Mouse (Mus musculus) macrophage (primary cell): ENCODE data around the gene Tsga10. TPM values are rescaled to one million over a fixed set of nuclear protein-coding genes. Genes with fewer than 3 reads are reported as not detected.

Experiments used
- H3K27ac ChIP-seq: fragments of 350-480 bp; formaldehyde crosslinking; 2 replicates; pipeline ENCODE4 v1.9.0; 2021
- H3K36me3 ChIP-seq: fragments of 350-480 bp; formaldehyde crosslinking; 2 replicates; pipeline ENCODE4 v1.9.0; 2021; ENCODE audit errors: inconsistent target
- H3K4me3 ChIP-seq: fragments of 350-480 bp; formaldehyde crosslinking; 2 replicates; pipeline ENCODE4 v1.9.0; 2021; ENCODE audit errors: inconsistent target
- H3K79me2 ChIP-seq: fragments of 350-480 bp; formaldehyde crosslinking; 2 replicates; pipeline ENCODE4 v1.9.0; 2021; ENCODE audit errors: inconsistent target
- WGBS: methylation state at CpG from one replicate; pipeline ENCODE4 v1.1.7; 2026; ENCODE audit warnings: inconsistent platforms; ENCODE audit not compliant: missing documents; 5-methylcytosine and 5-hydroxymethylcytosine counted together
- polyA plus RNA-seq: library from polyadenylated mRNA; stranded (reverse); fragments of 250-400 nt; gene quantifications from 3 replicates; pipeline ENCODE4 v1.2.4, GENCODE M21; 2018; ENCODE audit warnings: inconsistent platforms
- total RNA-seq, 78 experiments: library from RNA; depleted of rRNA; stranded (reverse); fragments of 250-400 nt; gene quantifications; 1 replicate in 9 of 78; 2 replicates in 24 of 78; 3 replicates in 43 of 78; 4 replicates in 2 of 78; pipeline ENCODE4 v1.2.4; 2018; ENCODE audit warnings: inconsistent platforms in 56 of 78

The Tsga10 gene
- total RNA-seq (2018; cell fraction: chromatin; rRNA removed), result 10 to 100 TPM in 25 of 26 experiments, 1 to 10 TPM in 1; 9.4 to 64.1 (median 43.8) TPM
- total RNA-seq (2018; cell fraction: cytosol; rRNA removed), result 10 to 100 TPM in 13 of 26 experiments, 1 to 10 TPM in 13; 6.4 to 12.9 (median 10.1) TPM
- 10 to 100 TPM in 25 of 26 experiments, 1 to 10 TPM in 1; 9.6 to 47.1 (median 27.3) TPM for total RNA-seq (2018; cell fraction: nucleus; rRNA removed)
- 7.0 to 7.7 TPM (median 7.0 TPM) in 3 replicates for polyA plus RNA-seq

DNA sequence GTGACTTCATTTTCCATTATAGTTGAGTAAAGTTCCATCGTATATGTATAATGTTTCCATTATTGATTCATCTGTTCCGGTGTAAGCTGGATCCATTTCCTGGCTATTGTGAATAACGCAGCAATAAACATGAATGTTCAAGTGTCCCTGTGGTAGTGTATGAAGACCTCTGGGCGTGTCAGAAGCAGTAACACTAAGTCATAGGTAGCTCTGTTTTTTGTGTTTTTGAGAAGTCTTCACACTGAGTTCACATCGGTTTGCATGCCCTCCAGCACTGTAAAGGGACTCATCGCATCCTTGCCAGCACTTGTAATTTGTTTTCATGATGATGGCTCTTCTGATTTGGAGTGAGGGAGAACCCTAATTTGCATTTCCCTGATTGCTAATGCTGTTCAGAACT is at the start of gene Tsga10:
Gene Tsga10 (minus strand): TSS at position 144 of the 400 bp plus-strand sequence.
- WGBS, result 92% methylated on average over 6 of the region's 6 CpGs
- Histone ChIP-seq H3K36me3 (no peaks in the 10 kb centered on the region), H3K79me2 (peaks cover 13% of the 10 kb centered on the region; the same call in 1 of the 2 replicates), H3K27ac (peak within 1 kb of the TSS; percentile 24), H3K4me3 (peak within 1 kb of the TSS; percentile 65)

DNA sequence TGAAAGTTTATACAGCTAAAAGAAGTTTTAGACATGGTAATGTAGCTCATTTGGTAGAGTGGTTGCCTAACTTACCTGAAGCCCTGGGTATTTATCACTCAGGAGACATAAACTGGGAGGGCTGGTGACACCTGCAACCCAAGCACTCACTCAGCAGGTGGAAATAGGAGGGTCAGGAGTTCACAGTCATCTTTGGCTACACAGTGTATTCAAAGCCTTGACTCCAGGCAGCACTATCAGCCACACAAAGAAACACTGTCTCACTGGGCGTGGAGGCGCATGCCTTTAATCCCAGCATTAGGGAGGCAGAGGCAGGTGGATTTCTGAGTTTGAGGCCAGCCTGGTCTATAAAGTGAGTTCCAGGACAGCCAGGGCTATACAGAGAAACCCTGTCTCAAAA is 46.5 kb upstream of the Tsga10 start:
- H3K27ac ChIP-seq, result no peak overlapping the region
- no peak overlapping the region for H3K4me3 ChIP-seq
- no peaks in the 10 kb centered on the region for H3K36me3 ChIP-seq
- 100% methylated on average over 2 of the region's 2 CpGs for WGBS
- no peaks in the 10 kb centered on the region for H3K79me2 ChIP-seq

DNA sequence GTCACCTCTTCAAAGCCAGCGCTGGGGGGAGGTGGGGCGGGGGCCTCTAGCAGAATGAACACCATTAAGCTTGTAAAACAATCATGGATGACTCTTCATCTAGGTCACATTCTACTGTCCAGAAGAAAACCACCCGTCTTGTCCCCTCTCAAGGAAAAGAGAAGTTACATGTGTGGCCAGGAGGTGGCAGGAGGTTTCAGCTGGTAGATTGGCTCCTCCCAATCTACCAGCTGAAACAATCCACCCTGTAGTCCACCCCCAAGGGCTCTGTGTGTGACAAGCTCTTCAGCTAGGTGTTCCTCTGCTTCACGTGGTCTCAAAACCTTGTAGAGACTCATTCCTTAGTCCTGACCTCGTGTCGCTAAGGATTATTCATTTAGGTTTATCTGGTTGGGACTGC is 36.9 kb upstream of the Tsga10 start:
- WGBS, result 31% methylated on average over 6 of the region's 6 CpGs
- H3K36me3 ChIP-seq, result peaks cover 8% of the 10 kb centered on the region
- no peak overlapping the region for H3K27ac ChIP-seq
- H3K79me2 ChIP-seq, result no peaks in the 10 kb centered on the region
- no peak overlapping the region for H3K4me3 ChIP-seq

DNA sequence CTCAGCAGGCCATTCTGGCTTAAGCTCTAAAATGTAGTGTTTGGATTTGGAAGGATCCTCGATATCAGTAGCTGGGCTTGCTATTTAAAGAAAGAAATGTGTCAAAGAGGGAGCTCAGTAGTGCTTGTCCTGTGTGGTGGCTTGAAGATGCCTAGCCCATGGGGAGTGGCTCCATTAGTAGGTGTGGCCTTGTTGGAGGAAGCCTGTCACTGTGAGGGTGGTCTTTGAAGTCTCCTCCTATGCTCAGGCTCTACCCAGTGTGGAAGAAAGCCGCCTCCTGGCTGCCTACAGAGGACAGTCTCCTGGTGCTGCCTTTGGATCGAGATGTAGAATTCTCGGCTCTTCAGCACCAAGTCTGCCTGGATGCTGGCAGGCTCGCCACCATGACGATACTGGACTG is 34.1 kb upstream of the Tsga10 start:
- Histone ChIP-seq H3K27ac (no peak overlapping the region), H3K79me2 (no peaks in the 10 kb centered on the region), H3K36me3 (peaks cover 20% of the 10 kb centered on the region), H3K4me3 (no peak overlapping the region)
- 97% methylated on average over 6 of the region's 6 CpGs for WGBS

DNA sequence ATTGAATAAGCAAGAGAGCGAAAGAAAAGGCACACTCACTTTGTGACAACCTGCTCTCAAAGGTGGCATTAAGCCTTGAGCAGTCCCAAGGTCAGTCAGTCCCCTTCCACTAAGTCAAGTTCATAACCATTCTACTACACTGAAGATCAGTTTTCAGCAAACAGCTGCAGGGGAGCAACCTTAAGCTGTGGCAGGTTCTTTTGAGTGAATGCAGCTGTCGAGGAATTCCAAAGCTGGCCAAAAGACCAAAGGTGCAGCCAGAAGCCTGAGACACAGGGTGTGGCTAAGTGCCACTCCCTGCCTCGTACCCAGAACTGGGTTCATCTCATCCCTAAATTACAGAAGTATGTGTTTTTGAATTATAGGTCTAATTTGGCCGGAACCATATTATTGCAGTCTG is 33.6 kb upstream of the Tsga10 start:
- Histone ChIP-seq H3K4me3 (no peak overlapping the region), H3K27ac (no peak overlapping the region), H3K79me2 (no peaks in the 10 kb centered on the region), H3K36me3 (peaks cover 24% of the 10 kb centered on the region)
- 95% methylated on average over 4 of the region's 4 CpGs for WGBS

DNA sequence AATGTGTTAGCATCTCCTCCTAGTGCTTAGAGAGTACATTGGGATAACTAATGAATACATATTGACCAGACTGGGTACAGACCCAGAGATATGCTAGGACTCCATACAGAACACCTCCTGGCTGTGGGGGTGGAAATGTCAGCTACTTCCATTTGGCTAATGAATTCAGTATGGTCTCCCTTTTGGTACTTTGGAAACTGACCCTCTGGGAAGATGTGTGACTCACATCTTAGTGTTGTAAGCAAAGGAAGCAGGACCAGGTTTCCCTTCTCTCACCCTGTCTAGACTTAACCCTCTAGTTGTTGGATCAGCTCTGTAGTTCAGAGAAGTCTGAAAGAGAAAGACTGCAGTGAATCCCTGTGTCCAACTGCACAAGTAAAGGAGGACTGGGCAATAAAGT is 28.4 kb upstream of the Tsga10 start:
- Histone ChIP-seq H3K4me3 (no peak overlapping the region), H3K27ac (no peak overlapping the region), H3K79me2 (peaks cover 39% of the 10 kb centered on the region), H3K36me3 (peaks cover 36% of the 10 kb centered on the region)

DNA sequence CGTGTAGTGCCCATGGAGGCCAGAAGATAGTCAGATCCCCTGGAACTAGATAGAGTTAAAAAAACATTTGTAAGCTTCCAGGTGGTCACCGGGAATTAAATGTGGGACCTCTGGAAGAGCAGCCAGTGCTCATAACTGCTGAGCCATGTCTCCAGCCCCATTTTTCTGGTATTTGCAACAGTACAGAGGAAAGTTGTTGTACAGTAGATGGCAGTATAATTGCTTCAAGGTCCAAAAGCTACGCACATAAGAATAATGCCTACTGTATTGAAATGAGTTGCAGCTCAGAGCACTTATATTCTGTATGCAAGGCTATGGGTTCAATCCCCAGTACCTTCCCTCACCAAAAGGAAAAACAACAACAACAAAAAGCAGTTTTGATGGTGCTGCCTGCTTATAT is 25.2 kb upstream of the Tsga10 start:
- Histone ChIP-seq H3K36me3 (peaks cover 16% of the 10 kb centered on the region), H3K79me2 (peaks cover 71% of the 10 kb centered on the region), H3K4me3 (peak overlapping the region; percentile 71), H3K27ac (no peak overlapping the region)
- WGBS, result 56% methylated on average over 3 of the region's 3 CpGs

DNA sequence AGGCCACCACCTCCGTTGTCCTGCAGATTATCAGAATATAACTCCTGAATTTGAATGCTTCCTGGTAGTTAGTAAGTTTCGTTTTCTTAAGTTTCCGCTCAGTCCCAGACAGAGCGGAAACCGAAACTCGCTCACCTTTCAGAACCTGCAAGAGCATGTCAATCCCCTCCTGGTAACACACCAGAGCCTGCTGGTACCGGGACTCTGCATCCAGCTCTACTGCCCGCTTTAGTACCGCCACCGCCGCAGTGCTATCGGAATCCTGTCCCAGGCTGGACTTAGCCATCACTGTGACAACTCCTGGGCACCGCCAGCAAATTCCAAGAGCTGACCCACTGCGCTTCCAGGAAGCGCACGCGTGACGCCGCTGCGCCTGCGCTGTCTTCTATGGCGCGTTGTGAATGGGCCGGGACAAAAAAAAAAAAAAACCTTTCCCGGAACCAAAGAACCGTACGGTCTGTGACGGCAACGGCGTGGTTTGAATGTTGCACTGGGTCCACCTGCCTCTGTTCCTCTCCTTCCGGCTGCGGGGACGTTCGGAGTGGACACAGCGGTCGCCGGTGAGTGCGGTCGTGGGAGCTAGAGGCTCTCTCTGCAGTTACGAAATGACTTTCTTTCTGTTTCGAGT is 23.9 kb upstream of the Tsga10 start, which contains the start of the genes Mitd1 and Mrpl30:
Gene Mitd1 (minus strand): TSS at position 387 of the 628 bp plus-strand sequence.
Gene Mrpl30 (plus strand): TSS at position 453 of the 628 bp plus-strand sequence.
- WGBS, result under 1% methylated on average over 38 of the region's 41 CpGs

DNA sequence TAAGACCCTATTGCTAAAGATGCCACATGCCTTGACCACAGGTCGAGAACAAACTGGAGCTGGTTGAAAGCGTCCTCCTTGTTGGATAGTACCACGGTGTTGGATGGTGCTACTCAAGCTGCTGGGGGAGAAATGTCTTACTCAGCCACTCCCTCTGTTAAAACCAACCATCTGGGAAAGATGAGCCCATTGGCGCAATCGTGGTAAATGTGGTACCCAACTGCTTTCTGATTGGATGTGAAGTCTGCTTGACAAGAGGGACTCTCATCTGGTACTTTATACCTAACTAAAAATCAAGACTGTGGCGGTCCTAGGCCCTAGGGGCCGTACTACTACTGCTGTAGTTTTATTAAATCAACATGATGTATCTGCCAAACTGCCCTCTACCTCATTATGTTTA is 23.0 kb upstream of the Tsga10 start:
- peak overlapping the region; percentile 72 for H3K27ac ChIP-seq
- H3K4me3 ChIP-seq, result peak overlapping the region; percentile 71
- 81% methylated on average over 7 of the region's 7 CpGs for WGBS
- peaks cover 18% of the 10 kb centered on the region for H3K36me3 ChIP-seq
- peaks cover 82% of the 10 kb centered on the region for H3K79me2 ChIP-seq

More for the DNA sequence above, 23.9 kb upstream of the Tsga10 start, which contains the start of the genes Mitd1 and Mrpl30:
- H3K79me2 ChIP-seq, result peaks cover 82% of the 10 kb centered on the region
- peak within 1 kb of the TSS; percentile 72 for H3K27ac ChIP-seq
- peak within 1 kb of the TSS; percentile 71 for H3K4me3 ChIP-seq
- peaks cover 18% of the 10 kb centered on the region for H3K36me3 ChIP-seq

DNA sequence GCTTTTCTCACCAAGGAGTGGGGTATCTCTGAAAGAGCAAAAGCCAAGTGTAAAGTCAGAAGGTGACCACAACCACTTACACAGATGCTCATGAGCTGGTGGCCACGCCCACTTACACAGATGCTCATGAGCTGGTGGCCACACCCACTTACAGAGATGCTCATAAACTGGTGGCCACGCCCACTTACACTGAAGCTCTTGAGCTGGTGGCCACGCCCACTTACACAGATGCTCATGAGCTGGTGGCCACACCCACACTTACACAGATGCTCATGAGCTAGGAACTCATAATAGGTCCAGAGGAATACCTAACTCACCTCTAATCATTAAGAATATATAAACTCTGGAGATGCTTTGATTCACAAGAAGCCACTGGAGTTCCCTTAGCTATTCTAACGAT is 18.2 kb upstream of the Tsga10 start:
- WGBS, result 86% methylated on average over 4 of the region's 4 CpGs
- Histone ChIP-seq H3K4me3 (no peak overlapping the region), H3K79me2 (peaks cover 45% of the 10 kb centered on the region), H3K36me3 (peaks cover 58% of the 10 kb centered on the region), H3K27ac (no peak overlapping the region)

DNA sequence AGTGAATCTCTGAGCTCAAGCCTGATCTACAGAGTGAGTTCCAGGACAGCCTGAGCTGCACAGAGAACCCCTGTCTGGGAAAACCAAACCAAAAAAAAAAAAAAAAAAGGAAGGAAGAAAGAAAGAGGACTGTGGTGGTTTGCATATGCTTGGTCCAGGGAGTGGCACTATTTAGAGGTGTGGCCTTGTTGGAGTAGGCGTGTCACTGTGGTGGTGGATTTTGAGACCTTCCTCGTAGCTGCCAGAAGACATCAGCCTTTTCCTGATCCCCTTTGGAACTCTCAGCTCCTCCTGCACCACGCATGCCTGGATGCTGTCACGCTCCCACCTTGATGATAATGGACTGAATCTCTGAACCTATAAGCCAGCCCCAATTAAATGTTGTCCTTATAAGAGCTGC is 17.2 kb upstream of the Tsga10 start:
- Histone ChIP-seq H3K27ac (no peak overlapping the region), H3K4me3 (no peak overlapping the region), H3K36me3 (peaks cover 68% of the 10 kb centered on the region), H3K79me2 (peaks cover 34% of the 10 kb centered on the region)
- WGBS, result 84% methylated on average over 4 of the region's 4 CpGs

DNA sequence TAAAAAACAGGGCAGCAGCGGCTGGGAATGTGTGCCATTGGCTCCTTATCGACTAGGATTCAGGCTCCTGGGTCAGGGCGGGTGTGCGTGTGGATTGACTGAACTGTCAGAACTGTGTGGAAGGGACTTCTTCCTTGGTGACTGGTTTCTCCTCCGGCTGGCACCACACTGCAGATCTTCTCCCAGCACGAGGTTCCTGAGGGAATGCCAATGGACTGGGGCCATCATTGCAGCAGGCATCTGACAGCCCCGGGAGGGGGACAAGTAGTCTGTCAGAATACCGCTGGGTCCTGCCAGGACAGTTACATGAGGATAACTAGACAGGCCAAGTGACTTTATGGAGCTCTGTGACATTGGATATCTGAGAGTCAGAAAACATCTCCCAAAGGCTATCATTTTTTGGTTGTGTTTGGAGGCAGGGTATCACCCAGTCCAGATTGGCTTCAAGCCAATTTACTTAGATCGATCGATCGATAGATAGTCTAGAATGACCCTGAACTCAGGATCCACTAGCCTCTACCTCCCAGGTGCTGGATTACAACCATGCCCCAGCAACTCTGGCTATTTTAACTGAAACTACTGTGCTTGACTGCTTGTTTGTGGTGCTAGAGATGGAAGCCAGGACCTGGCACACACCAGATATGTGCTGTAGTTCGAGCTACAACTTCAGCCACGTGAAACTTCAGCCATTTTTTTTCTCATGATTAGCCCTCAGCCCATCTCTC is 11.7 kb upstream of the Tsga10 start:
- no peaks in the 10 kb centered on the region for H3K79me2 ChIP-seq
- no peak overlapping the region for H3K27ac ChIP-seq
- no peak overlapping the region for H3K4me3 ChIP-seq
- 95% methylated on average over 13 of the region's 13 CpGs for WGBS
- peaks cover 63% of the 10 kb centered on the region for H3K36me3 ChIP-seq

DNA sequence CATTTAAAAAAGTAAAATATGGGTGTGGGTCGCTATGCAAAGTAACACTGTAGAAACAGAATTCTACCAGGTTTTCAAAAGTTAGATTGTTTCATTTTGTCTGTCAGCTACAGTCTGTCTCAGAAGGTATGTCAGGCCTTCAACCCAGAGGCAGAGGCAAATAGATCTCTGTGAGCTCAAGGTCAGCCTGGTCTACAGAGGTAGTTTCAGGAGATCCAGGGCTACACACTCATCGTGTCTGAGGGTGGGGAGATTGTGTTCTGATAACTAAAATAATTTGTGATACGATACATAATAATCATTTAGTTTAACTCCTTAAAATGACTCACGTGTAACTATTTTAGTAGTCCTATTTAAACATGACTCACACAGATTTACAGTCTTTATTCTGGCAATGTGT is 6.9 kb upstream of the Tsga10 start:
- 84% methylated on average over 4 of the region's 4 CpGs for WGBS
- H3K4me3 ChIP-seq, result peak overlapping the region; percentile 75; the same call in 1 of the 2 replicates
- no peaks in the 10 kb centered on the region for H3K79me2 ChIP-seq
- H3K27ac ChIP-seq, result no peak overlapping the region
- H3K36me3 ChIP-seq, result peaks cover 20% of the 10 kb centered on the region

DNA sequence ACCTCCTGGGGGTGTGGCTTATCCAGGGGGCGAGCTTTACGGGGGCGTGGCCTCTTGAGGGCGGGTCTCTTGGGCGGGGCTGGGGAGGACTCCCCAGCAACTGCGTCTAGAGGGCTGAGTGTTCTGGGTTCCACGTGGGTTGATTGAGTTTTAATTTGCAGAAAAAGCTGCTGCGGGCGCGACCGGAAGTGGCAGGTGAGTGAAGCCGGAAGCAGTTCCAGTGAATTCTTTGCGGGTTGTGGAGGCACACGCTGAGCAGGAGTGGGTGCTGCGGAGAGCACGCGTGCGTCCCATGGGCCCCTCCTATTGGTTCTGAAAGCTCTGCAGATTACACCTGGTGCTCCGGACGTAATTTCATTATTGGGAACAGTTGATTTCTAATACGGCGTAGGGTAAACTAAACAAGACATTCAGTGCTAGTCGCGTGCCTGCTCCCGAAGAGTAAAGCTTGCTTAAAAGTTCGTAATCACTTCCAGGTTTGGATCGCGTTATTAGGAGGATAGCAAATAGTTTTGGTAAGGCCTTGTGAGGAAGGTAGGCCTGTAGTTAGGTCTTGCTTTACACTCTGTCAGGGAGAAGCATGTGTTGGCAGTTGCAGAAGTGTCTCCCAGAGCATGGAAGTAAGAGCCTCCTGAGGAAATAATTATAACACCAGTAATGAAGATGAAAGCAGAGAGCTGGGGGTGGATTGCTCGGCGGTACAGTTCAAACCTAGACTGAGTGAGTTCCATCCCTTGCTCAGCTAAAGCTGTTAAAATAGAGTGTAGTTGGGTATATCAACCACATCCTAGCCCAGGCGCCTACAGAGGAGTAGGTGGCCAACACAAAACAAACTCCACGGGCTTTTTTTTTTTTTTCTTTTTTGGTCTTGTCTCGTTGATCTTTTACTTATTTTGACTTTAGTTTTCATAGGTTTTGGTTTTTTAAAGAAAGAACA is 6.2 kb upstream of the Tsga10 start:
- 3% methylated on average over 32 of the region's 33 CpGs for WGBS
- H3K36me3 ChIP-seq, result peaks cover 12% of the 10 kb centered on the region
- peak overlapping the region; percentile 75 for H3K4me3 ChIP-seq
- no peak overlapping the region for H3K27ac ChIP-seq
- H3K79me2 ChIP-seq, result no peaks in the 10 kb centered on the region
